Mouse (Mus musculus): Measurements from ENCODE around the gene Setd1b. TPM values are rescaled to one million over a fixed set of nuclear protein-coding genes. Genes with fewer than 3 reads are reported as not detected.

The Setd1b gene
- polyA plus RNA-seq, 1 experiment from 2014 or later = 3.8 TPM

DNA sequence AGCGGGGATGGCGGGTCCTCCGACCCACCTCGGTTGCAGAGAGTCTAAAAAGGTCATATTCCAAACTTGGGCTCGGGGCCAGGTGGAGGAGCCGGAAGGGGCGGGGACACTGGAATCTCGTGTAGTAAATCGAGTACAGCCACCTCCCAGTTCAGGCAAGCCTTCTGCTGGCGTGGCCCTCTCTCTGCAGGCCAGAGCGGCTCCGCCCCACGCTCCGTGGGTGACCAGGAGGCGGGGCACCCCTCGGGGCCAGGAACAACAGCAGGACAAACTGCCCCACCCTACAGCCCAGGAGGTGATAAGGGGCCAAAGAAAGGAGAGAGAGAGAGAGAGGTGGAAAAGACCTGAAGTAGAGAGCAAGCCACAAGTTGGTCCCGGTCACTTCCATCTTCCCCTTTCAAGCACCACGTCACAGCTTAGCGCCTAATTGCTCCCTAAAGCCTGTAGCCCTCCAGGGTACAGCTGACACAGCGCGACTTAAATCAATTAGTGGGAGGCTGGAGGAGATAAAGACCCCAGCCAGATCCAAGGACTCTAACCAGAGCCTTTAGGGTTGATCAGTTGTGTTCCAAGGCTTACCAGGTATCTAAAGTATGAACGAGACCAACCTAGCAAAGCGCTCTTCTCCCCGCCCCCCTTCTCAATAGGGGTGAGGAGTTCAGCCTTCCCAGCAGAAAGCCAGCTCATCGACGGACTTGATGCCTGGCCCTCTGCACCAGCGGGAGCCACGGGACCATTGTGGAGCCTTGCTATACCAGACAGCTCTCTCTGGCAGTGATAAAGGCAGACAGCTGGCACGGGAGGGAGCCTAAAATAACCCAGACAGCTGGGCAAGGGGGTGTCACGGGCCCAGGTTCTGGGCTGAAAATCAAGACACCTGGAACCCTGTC, 6.3 kb upstream of the Setd1b start:
- Histone ChIP-seq H3K27me3 (0 out of 2 replicates have a peak, but pooled peaks cover 1% of the 10 kb centered on the region), H3K4me3 (replicated peaks) (peak overlapping the region; percentile 96), H3K9ac (peak overlapping the region; percentile 100), H3K4me1 (replicated peaks) (peaks cover 91% of the 10 kb centered on the region), H3K36me3 (peaks cover 31% of the 10 kb centered on the region), H3K27ac (peak overlapping the region; percentile 100), H3K9me3 (replicated peaks) (no peaks in the 10 kb centered on the region), H3K4me2 (peak overlapping the region; percentile 100)
- WGBS (ENCODE audit: insufficient replicate concordance) = 9% methylated on average over 30 of the region's 30 CpGs
- ATAC-seq (ENCODE audit: low read depth) (peak; percentile 34), DNase-seq (peak; percentile 86)

GRCm38 (mm10) chr5:123136361-123137043, 5.5 kb upstream of the Setd1b start:
- Histone ChIP-seq H3K4me2 (peak overlapping the region; percentile 100), H3K4me3 (replicated peaks) (peak overlapping the region; percentile 96), H3K4me1 (replicated peaks) (peaks cover 83% of the 10 kb centered on the region), H3K27ac (peak overlapping the region; percentile 100), H3K27me3 (no peaks in the 10 kb centered on the region), H3K36me3 (peaks cover 31% of the 10 kb centered on the region), H3K9ac (peak overlapping the region; percentile 100), H3K9me3 (replicated peaks) (no peaks in the 10 kb centered on the region)
- ATAC-seq (ENCODE audit: low read depth) (peak; percentile 64), DNase-seq (peak; percentile 91)
- 1% methylated on average over 13 of the region's 13 CpGs for WGBS (ENCODE audit: insufficient replicate concordance)

DNA sequence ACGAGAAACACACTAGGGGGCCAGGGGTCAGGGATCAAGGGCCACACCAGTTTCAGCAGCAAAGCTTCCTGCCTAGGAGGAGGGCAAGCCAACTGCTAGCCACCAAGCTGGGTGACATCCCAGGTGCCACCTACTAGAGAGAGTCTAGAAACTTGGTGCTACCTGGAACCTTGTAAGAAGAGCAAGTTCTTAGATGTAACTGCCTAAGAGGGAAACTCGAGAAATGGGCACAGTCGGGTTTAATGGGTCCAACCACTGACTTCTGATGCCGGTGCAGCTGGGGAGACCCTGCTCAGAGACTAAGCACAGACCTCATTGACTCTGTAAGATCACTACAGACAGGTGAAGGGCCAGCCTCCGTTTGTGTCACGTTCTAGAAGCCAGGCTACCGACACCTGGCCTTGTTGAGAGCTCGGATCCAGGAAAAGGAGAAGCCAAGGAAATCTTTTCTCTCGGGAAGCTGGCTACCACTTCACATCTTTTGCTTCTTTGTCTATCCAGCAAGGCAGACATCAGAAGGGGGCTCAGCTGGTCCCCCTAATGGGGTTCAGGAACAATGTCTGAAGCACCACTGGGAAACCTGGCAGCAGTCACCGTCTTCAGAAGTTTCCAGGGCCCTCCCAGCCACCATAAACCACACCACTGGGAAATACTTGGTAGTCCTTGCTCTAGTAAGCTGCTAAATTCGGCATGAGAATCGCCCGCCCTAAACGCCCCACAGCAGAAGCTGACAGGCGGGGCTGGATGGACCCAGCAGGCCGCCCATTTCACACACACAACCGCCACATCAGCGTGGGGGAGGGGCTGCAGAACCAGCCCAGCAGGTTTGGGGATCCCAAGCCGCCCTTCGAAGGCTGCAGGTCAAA, 4.7 kb upstream of the Setd1b start:
- Histone ChIP-seq H3K4me3 (replicated peaks) (peak overlapping the region; percentile 96), H3K9me3 (replicated peaks) (no peaks in the 10 kb centered on the region), H3K4me2 (peak overlapping the region; percentile 100), H3K27me3 (no peaks in the 10 kb centered on the region), H3K27ac (peak overlapping the region; percentile 100), H3K9ac (peak overlapping the region; percentile 100), H3K4me1 (replicated peaks) (peaks cover 75% of the 10 kb centered on the region), H3K36me3 (peaks cover 31% of the 10 kb centered on the region)
- peak; percentile 84 for DNase-seq
- WGBS (ENCODE audit: insufficient replicate concordance) = 3% methylated on average over 20 of the region's 20 CpGs
- peak; percentile 19 for ATAC-seq (ENCODE audit: low read depth)

DNA sequence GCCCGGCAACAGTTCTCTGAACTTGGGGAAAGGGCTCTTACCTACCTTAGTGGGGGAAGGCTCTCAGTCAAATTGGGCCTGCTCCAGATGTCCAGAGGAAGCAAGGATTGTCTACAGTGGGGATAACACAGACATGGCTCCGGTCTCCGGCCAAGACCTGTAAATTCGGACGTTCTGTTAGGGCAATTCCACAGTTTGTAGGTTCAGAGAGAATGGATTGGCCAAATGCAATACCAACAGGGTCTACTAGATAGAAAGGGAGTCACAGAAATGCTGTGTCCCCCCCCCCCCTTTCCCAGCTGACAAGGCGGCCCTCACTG, 4.1 kb upstream of the Setd1b start:
- ATAC-seq (ENCODE audit: low read depth) (no peak), DNase-seq (no peak)
- H3K4me2 ChIP-seq = peak overlapping the region; percentile 100
- peak overlapping the region; percentile 96 for H3K4me3 ChIP-seq (replicated peaks)
- no peaks in the 10 kb centered on the region for H3K9me3 ChIP-seq (replicated peaks)
- peaks cover 69% of the 10 kb centered on the region for H3K4me1 ChIP-seq (replicated peaks)
- peak overlapping the region; percentile 100 for H3K9ac ChIP-seq
- peaks cover 31% of the 10 kb centered on the region for H3K36me3 ChIP-seq
- peak overlapping the region; percentile 100 for H3K27ac ChIP-seq
- WGBS (ENCODE audit: insufficient replicate concordance) = 4% methylated on average over 6 of the region's 6 CpGs
- H3K27me3 ChIP-seq = no peaks in the 10 kb centered on the region

- Histone ChIP-seq H3K9me3 (replicated peaks) (no peaks in the 10 kb centered on the region), H3K36me3 (peaks cover 28% of the 10 kb centered on the region), H3K27me3 (no peaks in the 10 kb centered on the region), H3K27ac (peak overlapping the region; percentile 100), H3K4me1 (replicated peaks) (peaks cover 69% of the 10 kb centered on the region), H3K4me2 (peak overlapping the region; percentile 100), H3K9ac (peak overlapping the region; percentile 100), H3K4me3 (replicated peaks) (peak overlapping the region; percentile 96)
- WGBS (ENCODE audit: insufficient replicate concordance) = under 1% methylated on average over 40 of the region's 40 CpGs
- ATAC-seq (ENCODE audit: low read depth) = peak; percentile 49
- DNase-seq = peak; percentile 64
Observed at GRCm38 (mm10) chr5:123138230-123138911, 3.6 kb upstream of the Setd1b start.

- Histone ChIP-seq H3K9me3 (replicated peaks) (no peaks in the 10 kb centered on the region), H3K4me1 (replicated peaks) (peaks cover 69% of the 10 kb centered on the region), H3K27ac (peak overlapping the region; percentile 100), H3K4me2 (peak overlapping the region; percentile 100), H3K36me3 (peaks cover 23% of the 10 kb centered on the region), H3K9ac (peak overlapping the region; percentile 100), H3K27me3 (no peaks in the 10 kb centered on the region), H3K4me3 (replicated peaks) (peak overlapping the region; percentile 96)
- peak; percentile 80 for DNase-seq
- ATAC-seq (ENCODE audit: low read depth) = no peak
- 1% methylated on average over 39 of the region's 39 CpGs for WGBS (ENCODE audit: insufficient replicate concordance)
Observed at GRCm38 (mm10) chr5:123138953-123139721, 2.9 kb upstream of the Setd1b start.

DNA sequence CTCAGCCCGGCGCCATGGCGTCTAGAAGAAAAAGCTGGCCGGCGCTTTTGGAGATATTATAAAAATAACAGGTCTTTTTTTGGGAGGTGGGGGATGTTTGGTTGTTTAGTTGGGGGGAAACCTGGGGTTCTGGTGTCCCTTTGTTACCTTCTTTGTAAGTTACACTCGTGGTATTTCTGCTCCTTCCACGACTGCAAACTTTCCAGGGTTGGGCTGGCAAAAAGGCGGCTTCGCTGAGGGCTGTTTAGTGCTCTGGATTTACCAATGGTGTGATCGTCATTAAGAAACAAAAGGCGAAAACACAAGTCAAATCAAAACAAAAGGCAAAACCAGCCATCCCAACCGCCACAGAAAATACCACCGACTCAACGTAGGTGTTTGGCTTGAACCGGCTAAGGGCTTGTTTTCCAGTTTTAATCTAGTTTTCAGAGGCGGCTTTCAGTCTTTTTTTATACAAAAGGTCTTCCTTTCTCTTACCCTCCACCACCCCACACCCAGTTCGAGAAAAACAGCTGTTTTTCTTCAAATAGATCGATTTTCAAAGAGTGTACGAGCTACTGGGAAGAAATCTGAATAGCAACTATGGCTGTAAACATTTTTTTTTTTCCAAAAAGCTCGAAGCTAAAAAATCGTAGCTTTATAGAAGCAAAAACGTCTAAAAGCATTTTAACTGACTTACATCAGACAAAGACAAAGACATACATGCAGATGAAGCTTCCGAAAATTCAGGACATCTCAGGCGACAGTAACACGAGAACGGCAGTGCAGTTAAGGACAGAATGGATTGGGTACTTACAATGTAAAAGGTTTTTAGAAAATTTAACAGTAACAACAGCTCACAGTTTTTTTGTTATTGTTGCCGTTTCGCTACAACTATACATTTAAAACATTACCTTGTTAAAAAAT, 2.0 kb upstream of the Setd1b start:
- no peaks in the 10 kb centered on the region for H3K27me3 ChIP-seq

GRCm38 (mm10) chr5:123140694-123141554, 1.1 kb upstream of the Setd1b start:
- DNase-seq (peak; percentile 90), ATAC-seq (ENCODE audit: low read depth) (peak; percentile 47)
- Histone ChIP-seq H3K27me3 (no peaks in the 10 kb centered on the region), H3K36me3 (peaks cover 26% of the 10 kb centered on the region), H3K4me1 (replicated peaks) (peaks cover 69% of the 10 kb centered on the region), H3K4me3 (replicated peaks) (peak overlapping the region; percentile 96), H3K4me2 (peak overlapping the region; percentile 100), H3K9me3 (replicated peaks) (no peaks in the 10 kb centered on the region), H3K27ac (peak overlapping the region; percentile 100), H3K9ac (peak overlapping the region; percentile 100)
- WGBS (ENCODE audit: insufficient replicate concordance) = under 1% methylated on average over 31 of the region's 31 CpGs

More for the DNA sequence above, 2.0 kb upstream of the Setd1b start:
- no peaks in the 10 kb centered on the region for H3K9me3 ChIP-seq (replicated peaks)
- H3K9ac ChIP-seq = peak overlapping the region; percentile 100
- WGBS (ENCODE audit: insufficient replicate concordance) = 2% methylated on average over 28 of the region's 28 CpGs
- peak overlapping the region; percentile 100 for H3K4me2 ChIP-seq
- H3K4me1 ChIP-seq (replicated peaks) = peaks cover 69% of the 10 kb centered on the region
- peak overlapping the region; percentile 100 for H3K27ac ChIP-seq
- peaks cover 20% of the 10 kb centered on the region for H3K36me3 ChIP-seq
- peak overlapping the region; percentile 96 for H3K4me3 ChIP-seq (replicated peaks)
- no peak for DNase-seq
- no peak for ATAC-seq (ENCODE audit: low read depth)
